Mouse (Mus musculus): ENCODE results near the gene Nme7.

Nme7 gene

GRCm38 (mm10) chr1:164434049-164434448 lies 130.1 kb downstream of the Nme7 start:
- no peak for DNase-seq (ENCODE audit: low read depth, low spot score)

- no peak for DNase-seq (ENCODE audit: low read depth, low spot score)
Measured at GRCm38 (mm10) chr1:164436749-164437148, 132.8 kb downstream of the Nme7 start.

GRCm38 (mm10) chr1:164440230-164440629 lies 136.3 kb downstream of the Nme7 start:
- DNase-seq (ENCODE audit: low read depth, low spot score) = no peak

- DNase-seq (ENCODE audit: low read depth, low spot score) = no peak
Measured at GRCm38 (mm10) chr1:164440708-164441407, 136.9 kb downstream of the Nme7 start.

GRCm38 (mm10) chr1:164441408-164441974 lies 137.6 kb downstream of the Nme7 start:
- DNase-seq (ENCODE audit: low read depth, low spot score) = no peak

GRCm38 (mm10) chr1:164445620-164446162 lies 141.8 kb downstream of the Nme7 start:
- no peak for DNase-seq (ENCODE audit: low read depth, low spot score)

GRCm38 (mm10) chr1:164446535-164446934 lies 142.6 kb downstream of the Nme7 start:
- DNase-seq (ENCODE audit: low read depth, low spot score) = no peak

- DNase-seq (ENCODE audit: low read depth, low spot score) = no peak
Measured at GRCm38 (mm10) chr1:164447521-164447920, 143.6 kb downstream of the Nme7 start.

GRCm38 (mm10) chr1:164449626-164450025 lies 145.7 kb downstream of the Nme7 start:
- DNase-seq (ENCODE audit: low read depth, low spot score) = no peak

GRCm38 (mm10) chr1:164450231-164450630 lies 146.3 kb downstream of the Nme7 start:
- DNase-seq (ENCODE audit: low read depth, low spot score) = no peak

- no peak for DNase-seq (ENCODE audit: low read depth, low spot score)
Measured at GRCm38 (mm10) chr1:164450644-164451043, 146.7 kb downstream of the Nme7 start.

- no peak for DNase-seq (ENCODE audit: low read depth, low spot score)
Measured at GRCm38 (mm10) chr1:164451346-164451745, 147.4 kb downstream of the Nme7 start.

- DNase-seq (ENCODE audit: low read depth, low spot score) = no peak
Measured at GRCm38 (mm10) chr1:164452580-164452979, 148.7 kb downstream of the Nme7 start.

GRCm38 (mm10) chr1:164453146-164453545 lies 149.2 kb downstream of the Nme7 start:
- no peak for DNase-seq (ENCODE audit: low read depth, low spot score)

- DNase-seq (ENCODE audit: low read depth, low spot score) = no peak
Measured at GRCm38 (mm10) chr1:164453739-164454138, 149.8 kb downstream of the Nme7 start.

GRCm38 (mm10) chr1:164454747-164455400 lies 151.0 kb downstream of the Nme7 start:
- no peak for DNase-seq (ENCODE audit: low read depth, low spot score)

GRCm38 (mm10) chr1:164455614-164456013 lies 151.7 kb downstream of the Nme7 start:
- DNase-seq (ENCODE audit: low read depth, low spot score) = no peak

GRCm38 (mm10) chr1:164456065-164456464 lies 152.1 kb downstream of the Nme7 start:
- DNase-seq (ENCODE audit: low read depth, low spot score) = no peak

GRCm38 (mm10) chr1:164456731-164457130 lies 152.8 kb downstream of the Nme7 start:
- no peak for DNase-seq (ENCODE audit: low read depth, low spot score)

- no peak for DNase-seq (ENCODE audit: low read depth, low spot score)
Measured at GRCm38 (mm10) chr1:164457531-164458244, 153.8 kb downstream of the Nme7 start.

GRCm38 (mm10) chr1:164458245-164458613 lies 154.3 kb downstream of the Nme7 start, which contains the start of gene Atp1b1:
Gene Atp1b1, minus strand, starts transcription at chr1:164458355.
- no peak for DNase-seq (ENCODE audit: low read depth, low spot score)

GRCm38 (mm10) chr1:164458621-164459051 lies 154.7 kb downstream of the Nme7 start:
- DNase-seq (ENCODE audit: low read depth, low spot score) = no peak
